Mouse (Mus musculus) thymus, adult 2 months (tissue): Measurements from ENCODE around the gene Fer. TPM values are rescaled to one million over a fixed set of nuclear protein-coding genes. Genes with fewer than 3 reads are reported as not detected.

Source experiments
- DNase-seq: peaks from one replicate; pipeline ENCODE4 v3.0.0; 2021
- H3K27ac ChIP-seq: fragments of 200-500 bp; 2 replicates; pipeline ENCODE4 v1.5.1; 2012; ENCODE audit warnings: low read length, control low read depth; ENCODE audit not compliant: control insufficient read depth, insufficient read depth
- H3K27me3 ChIP-seq: fragments of 200-500 bp; 2 replicates; pipeline ENCODE4 v1.6.1; 2012; ENCODE audit warnings: mild to moderate bottlenecking, low read length, moderate library complexity, mixed read lengths; ENCODE audit not compliant: control insufficient read depth, insufficient read depth
- H3K36me3 ChIP-seq: fragments of 200-500 bp; 2 replicates; pipeline ENCODE4 v1.6.1; 2012; ENCODE audit warnings: mild to moderate bottlenecking, low read length, moderate library complexity; ENCODE audit not compliant: control insufficient read depth, insufficient read depth
- H3K4me1 ChIP-seq: fragments of 200-500 bp; replicated peaks from 2 replicates; pipeline ENCODE4 v1.6.1; 2012; ENCODE audit warnings: low read length; ENCODE audit not compliant: control insufficient read depth, insufficient read depth
- H3K4me3 ChIP-seq: fragments of 200-500 bp; 2 replicates; pipeline ENCODE4 v1.5.1; 2012; ENCODE audit warnings: mild to moderate bottlenecking, low read length, control low read depth, moderate library complexity; ENCODE audit not compliant: control insufficient read depth, insufficient read depth
- CTCF ChIP-seq: fragments of 200-500 bp; IDR thresholded peaks from 2 replicates; pipeline ENCODE4 v1.5.1; 2012; ENCODE audit warnings: mild to moderate bottlenecking, control low read depth, low read length, moderate library complexity, borderline replicate concordance; ENCODE audit not compliant: control insufficient read depth, poor library complexity, insufficient read depth; ENCODE audit errors: extremely low read depth
- POLR2A ChIP-seq: fragments of 200-500 bp; IDR thresholded peaks from 2 replicates; pipeline ENCODE4 v1.6.1; 2012; ENCODE audit warnings: mild to moderate bottlenecking, low read length, control low read depth, moderate library complexity; ENCODE audit not compliant: control insufficient read depth, poor library complexity, insufficient read depth; ENCODE audit errors: extremely low read depth
- WGBS: fragments of 180-500 bp; shearing (Covaris S2); methylation state at CpG from one replicate; pipeline ENCODE4 v1.1.7; 2018; 5-methylcytosine and 5-hydroxymethylcytosine counted together
- polyA plus RNA-seq: library from polyadenylated mRNA; depleted of rRNA; stranded (reverse); fragments of >200 nt; gene quantifications from 2 replicates; pipeline ENCODE4 v1.2.3, GENCODE M21; 2012

Fer gene
- polyA plus RNA-seq, 1 experiment = 0.69 TPM

GRCm38 (mm10) chr17:64085493-64085892, 222.6 kb downstream of the Fer start:
- Histone ChIP-seq H3K27me3 (no peaks in the 10 kb centered on the region), H3K27ac (no peak overlapping the region), H3K4me1 (no peaks in the 10 kb centered on the region), H3K4me3 (no peak overlapping the region), H3K36me3 (no peaks in the 10 kb centered on the region)
- no peak for TF ChIP-seq CTCF
- no peak for TF ChIP-seq POLR2A
- DNase-seq = no peak
- 90% methylated on average over 2 of the region's 2 CpGs for WGBS

GRCm38 (mm10) chr17:64086875-64087608, 224.2 kb downstream of the Fer start:
- no peaks in the 10 kb centered on the region for H3K27me3 ChIP-seq
- H3K36me3 ChIP-seq = no peaks in the 10 kb centered on the region
- 95% methylated on average over 11 of the region's 11 CpGs for WGBS
- H3K27ac ChIP-seq = no peak overlapping the region
- no peak overlapping the region for H3K4me3 ChIP-seq
- H3K4me1 ChIP-seq = no peaks in the 10 kb centered on the region
- DNase-seq = no peak
- TF ChIP-seq CTCF = no peak
- no peak for TF ChIP-seq POLR2A

- Histone ChIP-seq H3K4me3 (no peak overlapping the region), H3K4me1 (no peaks in the 10 kb centered on the region), H3K27me3 (no peaks in the 10 kb centered on the region), H3K36me3 (no peaks in the 10 kb centered on the region), H3K27ac (no peak overlapping the region)
- TF ChIP-seq CTCF (no peak), POLR2A (no peak)
- DNase-seq = no peak
- WGBS = 94% methylated on average over 3 of the region's 3 CpGs
Observed at GRCm38 (mm10) chr17:64087871-64088270, 225.0 kb downstream of the Fer start.

- Histone ChIP-seq H3K27ac (no peak overlapping the region), H3K27me3 (no peaks in the 10 kb centered on the region), H3K4me3 (no peak overlapping the region), H3K4me1 (no peaks in the 10 kb centered on the region), H3K36me3 (no peaks in the 10 kb centered on the region)
- DNase-seq = no peak
- TF ChIP-seq CTCF = no peak
- WGBS = 92% methylated on average over 2 of the region's 2 CpGs
Observed at GRCm38 (mm10) chr17:64093716-64094115, 230.9 kb downstream of the Fer start.

GRCm38 (mm10) chr17:64096811-64097210, 233.9 kb downstream of the Fer start:
- Histone ChIP-seq H3K27ac (no peak overlapping the region), H3K36me3 (no peaks in the 10 kb centered on the region), H3K4me3 (no peak overlapping the region), H3K27me3 (no peaks in the 10 kb centered on the region), H3K4me1 (no peaks in the 10 kb centered on the region)
- no peak for TF ChIP-seq CTCF
- no peak for TF ChIP-seq POLR2A
- no peak for DNase-seq
- 92% methylated on average over 3 of the region's 3 CpGs for WGBS

GRCm38 (mm10) chr17:64097788-64098359, 235.0 kb downstream of the Fer start:
- no peak for TF ChIP-seq CTCF
- TF ChIP-seq POLR2A = no peak
- WGBS = 86% methylated on average over 5 of the region's 5 CpGs
- no peaks in the 10 kb centered on the region for H3K27me3 ChIP-seq
- H3K4me3 ChIP-seq = no peak overlapping the region
- H3K27ac ChIP-seq = no peak overlapping the region
- no peak for DNase-seq
- H3K4me1 ChIP-seq = no peaks in the 10 kb centered on the region
- H3K36me3 ChIP-seq = no peaks in the 10 kb centered on the region
